9 mouse cellular contexts compared by ENCODE assay signal in genomic region chr2:155952006-155952405, GRCm38 (mm10). TPM values are rescaled to one million over a fixed set of nuclear protein-coding genes. Genes with fewer than 3 reads are reported as not detected.
DNase-seq lines count a peak whose midpoint lies in the region; ATAC-seq and TF ChIP-seq lines count a peak whose summit lies in the region.
"Had no signal": no experiment of that assay in that cellular context is flagged by ENCODE, and none has a peak within 500 bp of the region (broad histone marks: within the 10 kb centered on the region; RNA-seq: fewer than 3 reads in every experiment).

No protein-coding gene starts in this region.

- no peak overlapping the region for H3K4me2 ChIP-seq in forebrain, embryonic 14.5 days (ENCODE audit: low read length)
- H3K4me2 ChIP-seq in forebrain, embryonic 12.5 days = no peak overlapping the region

- H3K9ac ChIP-seq in forebrain, embryonic 14.5 days (ENCODE audit: low read length) = no peak overlapping the region
- no peak overlapping the region for H3K9ac ChIP-seq in forebrain, embryonic 12.5 days

- no peaks in the 10 kb centered on the region for H3K4me1 ChIP-seq in forebrain, embryonic 14.5 days (ENCODE audit: control insufficient read depth, insufficient read depth, low read length)
- H3K4me1 ChIP-seq in forebrain, embryonic 12.5 days = peaks cover 10% of the 10 kb centered on the region
- H3K4me1 ChIP-seq in thymus, adult 2 months (replicated peaks; ENCODE audit: control insufficient read depth, insufficient read depth, low read length) = no peaks in the 10 kb centered on the region
- H3K4me1 ChIP-seq in cortical plate, adult 2 months (ENCODE audit: control insufficient read depth, insufficient read depth, low read length) = no peaks in the 10 kb centered on the region

- no peaks in the 10 kb centered on the region for H3K36me3 ChIP-seq in forebrain, embryonic 14.5 days (ENCODE audit: control insufficient read depth, insufficient read depth, low read length)
- H3K36me3 ChIP-seq in forebrain, embryonic 12.5 days (replicated peaks) = no peaks in the 10 kb centered on the region
- H3K36me3 ChIP-seq in thymus, adult 2 months (ENCODE audit: control insufficient read depth, insufficient read depth, low read length) = no peaks in the 10 kb centered on the region

- H3K4me3 ChIP-seq in forebrain, embryonic 14.5 days (ENCODE audit: low read depth, low read length) = no peak overlapping the region
- no peak overlapping the region for H3K4me3 ChIP-seq in forebrain, embryonic 12.5 days (replicated peaks)
- no peak overlapping the region for H3K4me3 ChIP-seq in thymus, adult 2 months (ENCODE audit: control insufficient read depth, insufficient read depth, low read length)
- no peak overlapping the region for H3K4me3 ChIP-seq in cortical plate, adult 2 months (ENCODE audit: insufficient read depth, low read length)

- DNase-seq in forebrain, embryonic 14.5 days (ENCODE audit: low spot score) = peak; percentile 81
- peak; percentile 62 for DNase-seq in thymus, adult 2 months
- no peak for DNase-seq in thymus, adult 18-20 months
- DNase-seq in kidney, postnatal 36 days = peak; percentile 81 to 86
- peak; percentile 89 for DNase-seq in lung, postnatal 10 days
- peak; percentile 28 for DNase-seq in yolk sac, embryonic 10.5 days (ENCODE audit: low spot score)

- no peak for ATAC-seq in forebrain, embryonic 14.5 days
- ATAC-seq in forebrain, embryonic 12.5 days (ENCODE audit: low FRiP score) = no peak

- H3K9me3 ChIP-seq in forebrain, embryonic 14.5 days (replicated peaks; ENCODE audit: control insufficient read depth, low read length) = no peaks in the 10 kb centered on the region
- no peaks in the 10 kb centered on the region for H3K9me3 ChIP-seq in forebrain, embryonic 12.5 days

- no peak for TF ChIP-seq POLR2A in thymus, adult 2 months (IDR thresholded peaks at IDR 0.05; ENCODE audit: control insufficient read depth, extremely low read depth, insufficient read depth, low read length, poor library complexity)
- no peak for TF ChIP-seq POLR2A in cortical plate, adult 2 months (IDR thresholded peaks at IDR 0.05; ENCODE audit: extremely low read depth, insufficient read depth, low read length)

- no peak for TF ChIP-seq CTCF in thymus, adult 2 months (IDR thresholded peaks at IDR 0.05; ENCODE audit: borderline replicate concordance, control insufficient read depth, extremely low read depth, insufficient read depth, low read length, poor library complexity)
- TF ChIP-seq CTCF in cortical plate, adult 2 months (IDR thresholded peaks at IDR 0.05; ENCODE audit: extremely low read depth, insufficient read depth, low read length) = peak; percentile 64

- no peaks in the 10 kb centered on the region for H3K27me3 ChIP-seq in forebrain, embryonic 14.5 days (replicated peaks; ENCODE audit: control insufficient read depth, insufficient read depth, low read length)
- H3K27me3 ChIP-seq in forebrain, embryonic 12.5 days = peaks cover 18% of the 10 kb centered on the region
- H3K27me3 ChIP-seq in thymus, adult 2 months (ENCODE audit: control insufficient read depth, insufficient read depth, low read length) = no peaks in the 10 kb centered on the region

- no peak overlapping the region for H3K27ac ChIP-seq in forebrain, embryonic 14.5 days (ENCODE audit: low read depth, low read length)
- no peak overlapping the region for H3K27ac ChIP-seq in forebrain, embryonic 12.5 days
- no peak overlapping the region for H3K27ac ChIP-seq in thymus, adult 2 months (ENCODE audit: control insufficient read depth, insufficient read depth, low read length)
- no peak overlapping the region for H3K27ac ChIP-seq in cortical plate, adult 2 months (ENCODE audit: insufficient read depth, low read length)

RNA-seq across cellular contexts. Expression of gene Cep250, which starts 4.3 kb away (rescaled TPM):
- polyA plus RNA-seq in forebrain, embryonic 14.5 days (2014; fragmentation: Nextera tagmentation; extraction: Ambion mirVana) = 7.0 and 9.7 TPM in 2 replicates
- polyA plus RNA-seq in forebrain, embryonic 12.5 days (2016; fragmentation: Nextera tagmentation; extraction: Ambion mirVana) = 28.9 and 30.5 TPM in 2 replicates
- polyA plus RNA-seq in thymus, adult 2 months (2012; rRNA removed) = 31.6 and 36.7 TPM in 2 replicates
- polyA plus RNA-seq in cortical plate, adult 2 months (2012; rRNA removed) = 15.9 and 16.8 TPM in 2 replicates

RNA-seq across cellular contexts. Expression of gene Gdf5, which starts 6.8 kb away (rescaled TPM):
- 2.2 and 2.5 TPM in 2 replicates for polyA plus RNA-seq in forebrain, embryonic 14.5 days (2014; fragmentation: Nextera tagmentation; extraction: Ambion mirVana)
- polyA plus RNA-seq in forebrain, embryonic 12.5 days (2016; fragmentation: Nextera tagmentation; extraction: Ambion mirVana) = 2.1 and 2.9 TPM in 2 replicates
- 0.23 and 0.31 TPM in 2 replicates for polyA plus RNA-seq in thymus, adult 2 months (2012; rRNA removed)
- polyA plus RNA-seq in cortical plate, adult 2 months (2012; rRNA removed) = 0.17 and 0.36 TPM in 2 replicates

RNA-seq across cellular contexts. Expression of gene Gm15557, which starts 11.5 kb away (rescaled TPM):
- not detected in 2 replicates for polyA plus RNA-seq in forebrain, embryonic 14.5 days (2014; fragmentation: Nextera tagmentation; extraction: Ambion mirVana)
- polyA plus RNA-seq in forebrain, embryonic 12.5 days (2016; fragmentation: Nextera tagmentation; extraction: Ambion mirVana) = not detected in 2 replicates
- not detected in 2 replicates for polyA plus RNA-seq in thymus, adult 2 months (2012; rRNA removed)
- polyA plus RNA-seq in cortical plate, adult 2 months (2012; rRNA removed) = not detected in 2 replicates
- polyA plus RNA-seq: gonadal fat pad, adult 2 months had no signal

RNA-seq across cellular contexts. Expression of gene Uqcc1, which starts 21.9 kb away (rescaled TPM):
- polyA plus RNA-seq in forebrain, embryonic 14.5 days (2014; fragmentation: Nextera tagmentation; extraction: Ambion mirVana) = 67.4 and 83.4 TPM in 2 replicates
- polyA plus RNA-seq in forebrain, embryonic 12.5 days (2016; fragmentation: Nextera tagmentation; extraction: Ambion mirVana) = 67.3 and 72.9 TPM in 2 replicates
- polyA plus RNA-seq in thymus, adult 2 months (2012; rRNA removed) = 26.5 and 30.0 TPM in 2 replicates
- 54.9 and 60.4 TPM in 2 replicates for polyA plus RNA-seq in cortical plate, adult 2 months (2012; rRNA removed)

RNA-seq across cellular contexts. Expression of gene 6430550D23Rik, which starts 55.8 kb away (rescaled TPM):
- 0.63 and 1.0 TPM in 2 replicates for polyA plus RNA-seq in forebrain, embryonic 14.5 days (2014; fragmentation: Nextera tagmentation; extraction: Ambion mirVana)
- polyA plus RNA-seq in forebrain, embryonic 12.5 days (2016; fragmentation: Nextera tagmentation; extraction: Ambion mirVana) = 1.3 TPM in 2 replicates
- 3.8 and 4.2 TPM in 2 replicates for polyA plus RNA-seq in thymus, adult 2 months (2012; rRNA removed)
- polyA plus RNA-seq in cortical plate, adult 2 months (2012; rRNA removed) = 3.5 and 4.1 TPM in 2 replicates

Comparison
In these comparisons a context has a peak if more than half of its experiments do, and no peak if none do; other contexts are left out.
1. DNase-seq: peak in forebrain, embryonic 14.5 days (single experiment), thymus, adult 2 months (single experiment), kidney, postnatal 36 days (2 of 2), lung, postnatal 10 days (single experiment) and yolk sac, embryonic 10.5 days (single experiment); none in thymus, adult 18-20 months (0 of 2).